In the genomic region with DNA sequence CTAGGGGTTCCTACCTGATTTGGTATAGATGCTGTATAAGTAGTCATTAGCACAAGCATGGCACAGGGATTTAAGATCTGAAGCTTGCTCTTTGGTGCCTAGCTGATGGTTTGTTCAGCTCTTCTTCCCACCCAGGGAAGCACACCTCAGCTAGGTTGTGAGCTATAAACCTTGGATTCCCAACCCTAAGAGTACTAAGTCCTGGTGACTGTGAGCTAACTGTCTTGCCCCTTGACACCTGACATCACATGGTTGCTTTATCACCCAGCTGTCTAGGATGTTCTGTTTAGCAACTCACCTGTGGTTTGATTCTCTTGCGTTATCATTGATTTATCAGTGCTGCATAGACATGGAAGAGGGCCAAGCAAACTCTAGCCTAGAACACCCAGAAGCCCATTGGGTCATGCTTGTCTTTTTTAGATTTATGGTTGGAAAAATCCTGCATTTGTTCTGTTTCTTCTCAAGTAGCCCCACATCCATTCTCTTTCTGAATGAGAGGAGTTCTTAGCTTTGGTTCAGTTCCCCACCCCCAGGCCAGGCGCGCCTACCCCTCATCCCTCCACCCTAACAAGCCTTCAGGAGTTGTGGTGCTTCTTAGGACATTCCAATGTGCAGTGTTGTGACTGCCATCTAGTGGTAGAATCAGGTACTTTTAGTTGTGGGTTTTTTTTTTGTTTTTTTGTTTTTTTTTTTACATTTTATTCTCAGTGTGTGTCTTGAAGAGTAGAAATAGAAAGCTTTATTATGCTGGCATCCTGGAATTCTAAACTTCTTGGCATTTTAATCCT, we compare ENCODE assay signal across 8 mouse cellular contexts.
DNase-seq lines count a peak whose midpoint lies in the region; ATAC-seq and TF ChIP-seq lines count a peak whose summit lies in the region.

No protein-coding gene starts in this region.

- H3K36me3 ChIP-seq in heart, adult 2 months (ENCODE audit: control insufficient read depth, insufficient read depth, low read length), result no peaks in the 10 kb centered on the region
- H3K36me3 ChIP-seq in kidney, embryonic 15.5 days, result no peaks in the 10 kb centered on the region

- no peak for DNase-seq in heart, adult 2 months
- no peak for DNase-seq in heart, adult 11 months
- peak; percentile 26 for DNase-seq in right cerebral cortex, postnatal 4 days
- DNase-seq in right cerebral cortex, postnatal 36 days (ENCODE audit: low spot score in 2 of 2), result no peak
- peak; percentile 41 to 68 for DNase-seq in cerebellum, postnatal 10 days
- DNase-seq in spleen, adult 18-20 months, result no peak
- DNase-seq in right cerebral cortex, postnatal 25 days, result no peak

- peaks cover 1% of the 10 kb centered on the region for H3K4me1 ChIP-seq in heart, adult 2 months (ENCODE audit: control insufficient read depth, insufficient read depth, low read length)
- H3K4me1 ChIP-seq in kidney, embryonic 15.5 days, result no peaks in the 10 kb centered on the region

- no peak overlapping the region for H3K27ac ChIP-seq in heart, adult 2 months
- H3K27ac ChIP-seq in kidney, embryonic 15.5 days, result no peak overlapping the region

- no peak overlapping the region for H3K4me3 ChIP-seq in heart, adult 2 months
- H3K4me3 ChIP-seq in kidney, embryonic 15.5 days (replicated peaks), result no peak overlapping the region

- WGBS in heart, adult 2 months, result 27% methylated on average over 3 of the region's 3 CpGs
- WGBS in kidney, embryonic 15.5 days, result 44% methylated on average over 3 of the region's 3 CpGs

- no peak for TF ChIP-seq POLR2A in heart, adult 2 months (IDR thresholded peaks at IDR 0.05; ENCODE audit: insufficient read depth, low read depth, low read length)

- no peaks in the 10 kb centered on the region for H3K79me2 ChIP-seq in heart, adult 2 months (replicated peaks; ENCODE audit: control insufficient read depth, insufficient read depth, low read length)

- no peak overlapping the region for H3K9ac ChIP-seq in heart, adult 2 months (ENCODE audit: low read depth, low read length)
- no peak overlapping the region for H3K9ac ChIP-seq in kidney, embryonic 15.5 days

- intact Hi-C loops in heart, adult 2 months (cut with DNase I), result loop anchor here (1.0 to 10.0 kb wide), 2 partner anchors 78 to 164 kb away; no protein-coding TSS in a partner anchor

- TF ChIP-seq CTCF in heart, adult 2 months (IDR thresholded peaks at IDR 0.05), result peak; percentile 88

- no peak overlapping the region for H3K4me2 ChIP-seq in kidney, embryonic 15.5 days

- no peaks in the 10 kb centered on the region for H3K9me3 ChIP-seq in kidney, embryonic 15.5 days (replicated peaks)

- 0 out of 2 replicates have a peak, but pooled peaks have one; percentile 54 for ATAC-seq in kidney, embryonic 15.5 days (replicated peaks; ENCODE audit: low FRiP score)

- TF ChIP-seq EP300 in heart, adult 2 months (IDR thresholded peaks at IDR 0.05; ENCODE audit: insufficient read depth, low read depth, low read length), result no peak

- H3K27me3 ChIP-seq in heart, adult 2 months (ENCODE audit: control insufficient read depth, insufficient read depth, low read length), result no peaks in the 10 kb centered on the region
- no peaks in the 10 kb centered on the region for H3K27me3 ChIP-seq in kidney, embryonic 15.5 days

Comparison
In these comparisons a context has a peak if more than half of its experiments do, and no peak if none do; other contexts are left out.
1. DNase-seq: peak in right cerebral cortex, postnatal 4 days (single experiment) and cerebellum, postnatal 10 days (2 of 2); none in heart, adult 2 months (0 of 2), heart, adult 11 months (single experiment), right cerebral cortex, postnatal 36 days (0 of 2), spleen, adult 18-20 months (0 of 2) and right cerebral cortex, postnatal 25 days (single experiment).